Mouse (Mus musculus) lung, embryonic 14.5 days (tissue): ENCODE data around the gene Ptprb. TPM values are rescaled to one million over a fixed set of nuclear protein-coding genes. Genes with fewer than 3 reads are reported as not detected.

Experiments used
- ATAC-seq: fragments of 200-750 bp; cut with Nextera tagmentation; 2 replicates; pipeline ENCODE4 v1.8.0; 2017; ENCODE audit warnings: mild to moderate bottlenecking, moderate TSS enrichment, moderate library complexity; ENCODE audit not compliant: insufficient read depth
- DNase-seq: peaks from one replicate; pipeline ENCODE4 v3.0.0-alpha.2; 2015
- H3K27ac ChIP-seq: fragments of 300-500 bp; sonication (generic); 2 replicates; pipeline ENCODE4 v1.5.1; 2014; ENCODE audit warnings: low read depth, mild to moderate bottlenecking, moderate library complexity
- H3K27me3 ChIP-seq: fragments of 300-500 bp; sonication (generic); 2 replicates; pipeline ENCODE4 v1.6.1; 2014; ENCODE audit warnings: low read length, control low read depth; ENCODE audit not compliant: insufficient read depth
- H3K36me3 ChIP-seq: fragments of 300-500 bp; sonication (generic); 2 replicates; pipeline ENCODE4 v1.6.1; 2014; ENCODE audit warnings: control low read depth; ENCODE audit not compliant: insufficient read depth
- H3K4me1 ChIP-seq: fragments of 300-500 bp; sonication (generic); 2 replicates; pipeline ENCODE4 v1.6.1; 2014; ENCODE audit warnings: antibody characterized with exemption, control low read depth; ENCODE audit not compliant: insufficient read depth
- H3K4me2 ChIP-seq: fragments of 300-500 bp; sonication (generic); 2 replicates; pipeline ENCODE4 v1.6.1; 2014; ENCODE audit warnings: mild to moderate bottlenecking
- H3K4me3 ChIP-seq: fragments of 300-500 bp; sonication (generic); 2 replicates; pipeline ENCODE4 v1.5.1; 2014; ENCODE audit warnings: low read depth, low read length
- H3K9ac ChIP-seq: fragments of 300-500 bp; sonication (generic); 2 replicates; pipeline ENCODE4 v1.6.1; 2014
- H3K9me3 ChIP-seq: fragments of 300-500 bp; sonication (generic); 2 replicates; pipeline ENCODE4 v1.6.1; 2016; ENCODE audit warnings: low read depth, low read length, control low read depth
- CTCF ChIP-seq: IDR thresholded peaks from 2 replicates; pipeline ENCODE4 v1.5.1; 2016; ENCODE audit warnings: antibody characterized with exemption, low read depth
- WGBS: fragments of 180-500 bp; shearing (Covaris S2); extraction: QIAGEN DNeasy Blood & Tissue Kit; methylation state at CpG from one replicate; pipeline ENCODE4 v1.1.7; 2014; 5-methylcytosine and 5-hydroxymethylcytosine counted together
- polyA plus RNA-seq: library from polyadenylated mRNA; unstranded; fragments of >200 nt; fragmentation: Nextera tagmentation; extraction: Ambion mirVana; gene quantifications from 2 replicates; pipeline ENCODE4 v1.2.1, GENCODE M21; 2014

Gene Ptprb
- polyA plus RNA-seq, 1 experiment from 2014 or later = 12.5 TPM

DNA sequence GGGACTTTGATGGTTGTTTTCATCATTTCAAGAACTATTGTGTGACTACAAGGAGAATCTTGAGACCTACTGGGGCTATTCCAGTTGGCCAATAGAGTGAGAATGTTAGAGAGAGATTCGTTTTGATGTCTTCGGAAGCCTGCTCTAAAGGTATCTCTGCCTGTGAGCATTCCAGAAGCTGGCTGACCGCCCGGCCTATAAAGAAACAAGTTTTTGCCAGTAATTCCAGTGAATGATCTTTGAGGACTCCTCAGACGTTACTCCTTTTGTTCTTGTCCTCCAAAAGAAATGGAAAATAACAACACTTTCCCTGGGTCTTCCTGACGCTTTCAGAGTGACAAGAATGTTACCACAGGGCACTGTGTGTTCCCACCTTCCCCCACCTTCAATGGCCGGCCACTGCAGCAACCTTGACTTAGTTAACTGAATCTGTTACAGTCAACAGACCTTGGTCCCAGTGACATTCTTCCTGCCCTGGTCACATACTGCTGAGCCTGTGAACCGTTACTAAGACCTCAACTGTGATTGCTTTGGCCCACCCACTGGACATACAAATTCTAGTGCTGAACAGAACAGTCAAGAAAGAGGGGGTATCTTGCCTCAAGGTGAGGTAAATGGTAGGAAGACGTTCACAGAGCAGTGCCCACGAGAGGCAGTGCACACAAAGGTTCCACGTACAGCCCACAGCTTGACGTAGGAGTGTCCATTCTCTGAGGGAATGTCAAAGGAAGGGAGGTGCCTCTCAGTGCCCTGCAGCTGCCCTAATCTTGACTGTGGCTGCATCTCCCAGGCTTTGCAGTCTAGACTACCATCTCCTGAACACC is 4.5 kb upstream of the Ptprb start:
- H3K9ac ChIP-seq = no peak overlapping the region
- H3K27ac ChIP-seq = peak overlapping the region; percentile 50
- 67% methylated on average over 12 of the region's 12 CpGs for WGBS
- DNase-seq (no peak), ATAC-seq (no peak)
- H3K27me3 ChIP-seq = no peaks in the 10 kb centered on the region
- no peak overlapping the region for H3K4me3 ChIP-seq
- no peaks in the 10 kb centered on the region for H3K36me3 ChIP-seq
- no peaks in the 10 kb centered on the region for H3K4me1 ChIP-seq
- H3K9me3 ChIP-seq = no peaks in the 10 kb centered on the region
- no peak for TF ChIP-seq CTCF
- no peak overlapping the region for H3K4me2 ChIP-seq

DNA sequence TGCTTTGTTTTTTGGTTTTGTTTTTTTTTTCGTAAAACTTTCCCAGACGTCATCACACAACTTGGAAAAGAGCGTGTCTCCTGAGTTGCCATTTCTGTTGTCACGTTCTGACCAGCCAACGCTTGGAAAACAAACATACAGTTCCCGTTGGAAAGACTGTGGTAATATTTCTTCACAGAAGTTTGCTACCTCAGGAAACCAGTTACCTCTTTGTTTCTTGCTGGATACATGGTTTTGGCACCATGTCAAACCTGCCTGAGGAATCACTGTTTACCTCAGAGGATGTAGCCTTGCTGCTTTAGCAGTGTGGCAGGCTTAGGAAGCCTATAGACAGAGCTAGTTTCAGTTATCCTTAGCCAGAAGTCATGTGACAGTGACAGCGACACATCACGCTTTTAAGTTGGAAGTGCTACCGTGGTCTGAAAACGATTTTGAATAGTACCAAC is 3.8 kb upstream of the Ptprb start:
- H3K4me3 ChIP-seq = no peak overlapping the region
- no peaks in the 10 kb centered on the region for H3K9me3 ChIP-seq
- no peak overlapping the region for H3K4me2 ChIP-seq
- H3K27me3 ChIP-seq = no peaks in the 10 kb centered on the region
- no peak for ATAC-seq
- H3K4me1 ChIP-seq = no peaks in the 10 kb centered on the region
- WGBS = 59% methylated on average over 10 of the region's 10 CpGs
- peak; percentile 47 for DNase-seq
- no peak overlapping the region for H3K9ac ChIP-seq
- no peaks in the 10 kb centered on the region for H3K36me3 ChIP-seq
- peak overlapping the region; percentile 50; the same call in 1 of the 2 replicates for H3K27ac ChIP-seq
- TF ChIP-seq CTCF = no peak

DNA sequence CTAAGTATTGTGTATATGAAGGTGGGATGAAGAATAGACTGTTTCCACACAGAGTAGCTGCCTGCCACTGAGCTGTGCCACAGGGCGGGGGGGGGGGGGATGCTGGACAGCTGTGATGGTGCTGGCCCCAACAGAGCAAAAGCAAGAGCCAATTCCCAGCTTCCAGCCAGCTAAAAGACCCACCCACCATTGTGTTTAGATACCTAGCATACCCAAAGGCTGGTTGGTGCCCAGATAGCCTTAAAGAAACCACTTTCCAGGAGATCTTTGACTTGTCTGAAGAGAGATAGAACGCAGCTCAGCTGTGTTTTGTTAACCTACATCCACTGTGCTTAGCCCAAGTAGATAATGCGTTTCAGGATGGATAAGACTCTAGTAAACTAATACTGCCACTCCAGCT is 3.2 kb upstream of the Ptprb start:
- DNase-seq (no peak), ATAC-seq (no peak)
- Histone ChIP-seq H3K4me2 (no peak overlapping the region), H3K36me3 (no peaks in the 10 kb centered on the region), H3K9me3 (no peaks in the 10 kb centered on the region), H3K27me3 (no peaks in the 10 kb centered on the region), H3K27ac (no peak overlapping the region), H3K4me3 (no peak overlapping the region), H3K9ac (no peak overlapping the region), H3K4me1 (no peaks in the 10 kb centered on the region)
- WGBS = 55% methylated on average over 3 of the region's 3 CpGs
- TF ChIP-seq CTCF = no peak

DNA sequence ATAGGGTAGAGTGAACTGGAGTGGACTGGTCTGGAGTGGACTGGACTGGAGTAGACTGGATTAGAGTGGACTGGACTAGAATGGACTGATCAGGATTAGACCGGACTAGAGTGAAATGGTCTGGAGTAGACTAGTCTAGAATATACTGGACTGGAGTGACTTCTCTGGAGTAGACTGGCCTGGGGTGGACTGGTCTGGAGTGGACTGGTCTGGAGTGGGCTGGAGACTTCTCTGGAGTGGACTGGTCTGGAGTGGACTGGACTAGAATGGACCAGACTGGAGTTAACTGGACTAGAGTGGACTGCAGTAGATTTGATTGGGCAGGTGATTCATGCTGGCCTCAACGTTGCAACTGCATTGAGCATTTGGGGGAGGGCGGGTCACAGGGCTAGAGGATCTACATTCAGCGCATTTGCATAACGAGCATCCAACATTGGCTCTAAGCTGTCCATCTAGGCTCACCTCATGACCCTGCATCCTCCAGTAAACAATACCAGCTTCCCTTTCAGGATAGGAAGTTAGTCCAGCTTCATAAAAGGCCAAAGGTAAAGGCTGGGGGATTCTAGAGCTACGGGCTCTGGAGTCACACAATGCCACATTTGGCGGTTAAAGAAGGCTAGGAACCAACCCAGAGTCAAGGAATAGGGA is 11.5 kb downstream of the Ptprb start:
- Histone ChIP-seq H3K4me2 (no peak overlapping the region), H3K27me3 (no peaks in the 10 kb centered on the region), H3K9me3 (no peaks in the 10 kb centered on the region), H3K27ac (no peak overlapping the region), H3K36me3 (no peaks in the 10 kb centered on the region), H3K9ac (no peak overlapping the region), H3K4me1 (0 out of 2 replicates have a peak, but pooled peaks cover 5% of the 10 kb centered on the region), H3K4me3 (no peak overlapping the region)
- DNase-seq (no peak), ATAC-seq (no peak)
- no peak for TF ChIP-seq CTCF
- 86% methylated on average over 7 of the region's 7 CpGs for WGBS

DNA sequence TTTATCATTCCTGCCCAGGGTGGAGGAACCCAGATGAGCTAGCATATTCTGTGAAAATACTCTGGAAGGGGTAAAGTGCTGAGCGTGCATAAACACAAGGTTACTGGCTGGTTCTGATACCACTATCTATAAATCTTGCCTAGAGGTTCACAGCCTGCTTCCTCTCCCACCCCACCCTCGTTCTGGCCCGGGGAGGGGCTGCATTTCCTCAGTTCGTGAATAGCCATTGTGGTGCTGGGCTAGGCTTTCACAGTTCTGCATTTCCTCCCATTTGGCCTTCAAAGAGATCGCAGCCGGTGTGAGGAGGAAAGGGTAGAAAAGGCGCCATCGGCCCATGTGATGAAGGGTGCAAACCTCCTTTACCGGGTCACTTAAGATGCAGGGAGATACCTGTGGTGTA is 12.8 kb downstream of the Ptprb start:
- peak; percentile 49 for DNase-seq
- 0 out of 2 replicates have a peak, but pooled peaks cover 5% of the 10 kb centered on the region for H3K4me1 ChIP-seq
- H3K27ac ChIP-seq = no peak overlapping the region
- no peak overlapping the region for H3K4me3 ChIP-seq
- H3K9ac ChIP-seq = no peak overlapping the region
- H3K27me3 ChIP-seq = no peaks in the 10 kb centered on the region
- H3K36me3 ChIP-seq = no peaks in the 10 kb centered on the region
- no peak for TF ChIP-seq CTCF
- 35% methylated on average over 9 of the region's 9 CpGs for WGBS
- no peak overlapping the region for H3K4me2 ChIP-seq
- H3K9me3 ChIP-seq = no peaks in the 10 kb centered on the region
- no peak; the same call in 1 of the 2 replicates for ATAC-seq

DNA sequence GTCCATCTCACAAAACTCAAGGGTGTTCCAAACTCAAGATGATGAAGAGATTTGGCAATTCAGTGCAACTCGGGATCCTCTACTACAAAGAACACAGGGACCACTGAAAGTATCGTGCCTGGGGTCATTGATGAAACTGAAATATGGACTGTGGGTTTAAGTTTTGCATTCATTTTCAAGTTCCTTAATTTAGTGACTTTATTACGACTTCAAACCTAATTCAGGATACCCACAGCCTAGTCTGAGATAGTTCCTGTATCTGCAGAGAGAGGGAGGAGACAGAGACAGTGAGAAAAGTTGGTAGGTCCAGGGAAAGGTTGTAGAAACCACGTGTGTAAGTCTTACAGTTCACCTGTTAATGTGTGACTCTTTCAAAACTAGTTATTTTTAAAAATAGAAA is 15.2 kb downstream of the Ptprb start:
- Histone ChIP-seq H3K36me3 (no peaks in the 10 kb centered on the region), H3K9ac (no peak overlapping the region), H3K4me2 (no peak overlapping the region), H3K27me3 (no peaks in the 10 kb centered on the region), H3K27ac (no peak overlapping the region), H3K4me3 (no peak overlapping the region), H3K9me3 (no peaks in the 10 kb centered on the region), H3K4me1 (0 out of 2 replicates have a peak, but pooled peaks cover 5% of the 10 kb centered on the region)
- TF ChIP-seq CTCF = no peak
- WGBS = 59% methylated on average over 4 of the region's 4 CpGs
- no peak for ATAC-seq
- no peak for DNase-seq

DNA sequence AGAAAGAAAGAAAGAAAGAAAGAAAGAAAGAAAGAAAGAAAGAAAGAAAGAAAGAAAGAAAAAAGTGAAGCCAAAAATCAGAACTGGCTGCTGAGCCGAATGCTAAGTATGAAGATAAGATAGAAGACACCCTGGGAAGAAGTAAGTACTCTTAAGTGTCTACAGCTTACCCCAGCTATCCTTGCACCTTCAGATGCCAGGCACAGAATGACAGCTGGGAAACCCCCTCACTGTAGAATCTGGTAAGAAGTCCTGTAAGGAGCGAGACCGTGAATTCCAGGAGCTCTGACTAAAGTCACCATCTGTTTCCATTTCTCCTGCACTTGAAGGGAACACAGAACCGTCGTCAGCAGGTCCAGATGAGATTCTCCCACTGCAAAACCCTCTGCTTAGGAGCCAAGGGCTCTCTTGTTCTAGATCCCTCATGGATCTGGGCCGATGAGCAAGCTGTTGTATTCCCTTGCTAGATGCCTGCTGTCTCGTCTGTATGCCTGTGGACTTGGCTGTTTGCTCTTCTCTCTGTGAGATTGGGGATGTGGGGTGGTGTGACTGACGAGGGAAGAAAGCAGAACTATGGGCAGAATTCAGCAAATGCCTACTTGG is 15.9 kb downstream of the Ptprb start:
- Histone ChIP-seq H3K4me3 (no peak overlapping the region), H3K4me2 (no peak overlapping the region), H3K9ac (no peak overlapping the region), H3K27me3 (no peaks in the 10 kb centered on the region), H3K27ac (no peak overlapping the region), H3K9me3 (no peaks in the 10 kb centered on the region), H3K36me3 (no peaks in the 10 kb centered on the region), H3K4me1 (0 out of 2 replicates have a peak, but pooled peaks cover 5% of the 10 kb centered on the region)
- ATAC-seq = no peak
- WGBS = 55% methylated on average over 8 of the region's 8 CpGs
- DNase-seq = no peak
- no peak for TF ChIP-seq CTCF
